Mouse (Mus musculus) hindbrain, embryonic 14.5 days (tissue): ENCODE data around the gene Elf4. TPM values are rescaled to one million over a fixed set of nuclear protein-coding genes. Genes with fewer than 3 reads are reported as not detected.
"Not testable (repeated sequence)": the region's sequence is repeated elsewhere in the genome, so short reads cannot be mapped to it uniquely, and the experiment has no call there.

ENCODE experiments used
- ATAC-seq: fragments of 200-750 bp; cut with Nextera tagmentation; 2 replicates; pipeline ENCODE4 v1.8.0; 2017; ENCODE audit warnings: moderate number of reproducible peaks, mild to moderate bottlenecking, moderate TSS enrichment, moderate library complexity; ENCODE audit not compliant: low FRiP score
- DNase-seq: peaks from one replicate; pipeline ENCODE4 v3.0.0-alpha.2; 2015; ENCODE audit warnings: low spot score
- H3K27ac ChIP-seq: fragments of 300-500 bp; sonication (generic); 2 replicates; pipeline ENCODE4 v1.5.1; 2014; ENCODE audit warnings: mild to moderate bottlenecking, moderate library complexity
- H3K27me3 ChIP-seq: fragments of 300-500 bp; sonication (generic); 2 replicates; pipeline ENCODE4 v1.6.1; 2014; ENCODE audit warnings: mild to moderate bottlenecking, low read length, mixed read lengths; ENCODE audit not compliant: control insufficient read depth, insufficient read depth
- H3K36me3 ChIP-seq: fragments of 300-500 bp; sonication (generic); replicated peaks from 2 replicates; pipeline ENCODE4 v1.6.1; 2014; ENCODE audit not compliant: control insufficient read depth, insufficient read depth
- H3K4me1 ChIP-seq: fragments of 300-500 bp; sonication (generic); replicated peaks from 2 replicates; pipeline ENCODE4 v1.6.1; 2014; ENCODE audit warnings: antibody characterized with exemption, low read length, mixed read lengths; ENCODE audit not compliant: control insufficient read depth, insufficient read depth
- H3K4me2 ChIP-seq: fragments of 300-500 bp; sonication (generic); replicated peaks from 2 replicates; pipeline ENCODE4 v1.6.1; 2014; ENCODE audit warnings: mild to moderate bottlenecking, moderate library complexity
- H3K4me3 ChIP-seq: fragments of 300-500 bp; sonication (generic); replicated peaks from 2 replicates; pipeline ENCODE4 v1.5.1; 2014; ENCODE audit warnings: mild to moderate bottlenecking, low read length
- H3K9ac ChIP-seq: fragments of 300-500 bp; sonication (generic); 2 replicates; pipeline ENCODE4 v1.6.1; 2014
- H3K9me3 ChIP-seq: fragments of 300-500 bp; sonication (generic); 2 replicates; pipeline ENCODE4 v1.6.1; 2016; ENCODE audit warnings: low read length; ENCODE audit not compliant: control insufficient read depth
- WGBS: fragments of 180-500 bp; shearing (Covaris S2); extraction: QIAGEN DNeasy Blood & Tissue Kit; methylation state at CpG from one replicate; pipeline ENCODE4 v1.1.7; 2014; 5-methylcytosine and 5-hydroxymethylcytosine counted together
- polyA plus RNA-seq: library from polyadenylated mRNA; unstranded; fragments of >200 nt; fragmentation: Nextera tagmentation; extraction: Ambion mirVana; gene quantifications from 2 replicates; pipeline ENCODE4 v1.2.1, GENCODE M21; 2014

The Elf4 gene
- polyA plus RNA-seq, 1 experiment from 2014 or later, result 1.2 TPM

DNA sequence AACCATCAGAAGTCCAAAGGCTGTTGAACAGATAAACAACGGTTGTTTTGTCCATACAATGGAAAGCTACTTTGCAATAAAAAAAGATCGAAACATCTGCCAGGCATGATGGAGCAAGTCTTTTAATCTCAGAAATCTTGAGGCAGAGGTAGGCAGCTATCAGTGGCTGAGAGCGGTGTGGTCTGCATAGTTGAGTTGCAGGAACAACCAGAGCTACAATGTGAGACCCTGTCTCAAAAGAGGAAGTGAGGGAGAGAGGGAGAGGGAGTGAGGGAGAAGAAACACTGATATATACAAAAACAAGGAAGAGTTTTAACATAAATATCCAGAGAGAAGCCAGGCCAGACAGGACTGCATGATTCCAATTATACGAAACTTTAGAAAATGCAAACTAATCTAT is 18.3 kb downstream of the Elf4 start:
- 91% methylated on average over 4 of the region's 4 CpGs for WGBS
- H3K4me3 ChIP-seq, result no peak overlapping the region
- ATAC-seq (no peak), DNase-seq (no peak)
- no peak overlapping the region for H3K27ac ChIP-seq
- H3K4me1 ChIP-seq, result no peaks in the 10 kb centered on the region
- no peaks in the 10 kb centered on the region for H3K36me3 ChIP-seq
- H3K9me3 ChIP-seq, result no peaks in the 10 kb centered on the region
- no peaks in the 10 kb centered on the region for H3K27me3 ChIP-seq
- H3K4me2 ChIP-seq, result no peak overlapping the region
- no peak overlapping the region for H3K9ac ChIP-seq

DNA sequence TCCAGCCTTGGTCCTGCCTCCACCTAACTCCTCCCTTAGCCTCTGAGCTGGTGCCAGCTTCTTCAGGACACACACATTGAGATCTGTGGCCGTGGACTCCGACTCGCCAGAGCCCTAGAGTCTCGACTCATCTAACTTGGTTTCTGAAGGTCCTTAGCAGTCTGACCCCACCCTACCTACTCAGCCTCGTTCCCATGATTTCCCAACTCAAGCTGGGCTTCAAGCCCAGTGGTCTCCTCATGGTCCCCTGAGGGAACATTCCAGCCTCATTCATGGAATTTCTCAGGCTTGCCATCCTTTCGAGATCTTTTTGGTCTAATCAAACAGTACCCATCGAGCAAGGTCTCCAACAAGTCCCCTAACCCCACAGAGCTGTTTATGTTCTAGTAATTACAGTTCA is 21.0 kb downstream of the Elf4 start:
- no peaks in the 10 kb centered on the region for H3K4me1 ChIP-seq
- no peak overlapping the region for H3K9ac ChIP-seq
- 84% methylated on average over 7 of the region's 7 CpGs for WGBS
- H3K36me3 ChIP-seq, result no peaks in the 10 kb centered on the region
- no peaks in the 10 kb centered on the region for H3K9me3 ChIP-seq
- no peak for ATAC-seq
- no peak overlapping the region for H3K27ac ChIP-seq
- no peaks in the 10 kb centered on the region for H3K27me3 ChIP-seq
- no peak overlapping the region for H3K4me2 ChIP-seq
- H3K4me3 ChIP-seq, result no peak overlapping the region
- no peak for DNase-seq

DNA sequence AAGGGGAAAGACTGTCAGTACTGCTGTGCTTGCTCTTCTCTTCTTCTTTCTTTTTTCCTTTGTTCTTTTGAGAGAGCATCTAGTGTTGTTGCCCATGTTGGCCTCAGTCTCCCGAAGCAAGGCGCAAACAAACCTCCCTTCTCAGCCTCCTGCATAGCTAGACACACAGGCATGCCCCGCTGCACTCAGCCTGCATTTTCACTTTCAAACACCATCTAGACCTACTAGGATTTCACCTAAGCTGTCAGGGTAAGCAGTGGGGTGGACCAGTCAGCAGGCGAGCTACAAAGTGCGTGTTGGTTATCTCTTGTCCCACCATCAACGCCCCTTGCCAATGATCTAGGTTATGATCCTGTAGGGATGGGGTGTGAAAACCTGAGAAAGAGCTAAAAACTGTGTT is 21.4 kb downstream of the Elf4 start:
- Histone ChIP-seq H3K27me3 (no peaks in the 10 kb centered on the region), H3K36me3 (no peaks in the 10 kb centered on the region), H3K4me3 (no peak overlapping the region), H3K27ac (no peak overlapping the region), H3K9me3 (no peaks in the 10 kb centered on the region), H3K4me2 (no peak overlapping the region), H3K9ac (no peak overlapping the region), H3K4me1 (no peaks in the 10 kb centered on the region)
- 86% methylated on average over 6 of the region's 6 CpGs for whole genome bisulfite sequencing
- no peak for DNase-seq
- ATAC-seq, result no peak

DNA sequence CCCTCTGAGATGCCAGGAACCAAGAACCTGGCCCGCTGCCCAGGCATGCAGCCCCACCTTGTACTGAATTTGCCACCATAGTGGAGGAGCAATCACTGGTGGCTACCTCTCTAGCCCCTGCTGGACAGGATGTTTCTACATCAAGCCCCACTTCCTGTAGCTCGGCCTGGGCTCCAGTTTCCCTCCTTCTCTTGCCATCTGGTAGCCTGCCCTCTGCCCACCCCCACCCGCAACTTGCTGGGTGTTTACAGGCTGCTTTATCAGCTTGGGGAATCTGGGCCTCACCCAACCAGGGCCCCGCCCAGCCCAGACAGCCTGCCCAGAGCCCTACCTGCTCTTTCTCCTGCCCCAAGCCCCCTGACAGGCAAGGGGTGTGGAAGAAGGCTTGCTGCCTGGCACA is 23.9 kb downstream of the Elf4 start:
- no peak overlapping the region for H3K4me2 ChIP-seq
- no peaks in the 10 kb centered on the region for H3K4me1 ChIP-seq
- no peak for ATAC-seq
- H3K4me3 ChIP-seq, result no peak overlapping the region
- WGBS, result 64% methylated on average over 4 of the region's 4 CpGs
- H3K9me3 ChIP-seq, result no peaks in the 10 kb centered on the region
- H3K27ac ChIP-seq, result no peak overlapping the region
- no peaks in the 10 kb centered on the region for H3K27me3 ChIP-seq
- DNase-seq, result no peak
- no peaks in the 10 kb centered on the region for H3K36me3 ChIP-seq
- no peak overlapping the region for H3K9ac ChIP-seq

DNA sequence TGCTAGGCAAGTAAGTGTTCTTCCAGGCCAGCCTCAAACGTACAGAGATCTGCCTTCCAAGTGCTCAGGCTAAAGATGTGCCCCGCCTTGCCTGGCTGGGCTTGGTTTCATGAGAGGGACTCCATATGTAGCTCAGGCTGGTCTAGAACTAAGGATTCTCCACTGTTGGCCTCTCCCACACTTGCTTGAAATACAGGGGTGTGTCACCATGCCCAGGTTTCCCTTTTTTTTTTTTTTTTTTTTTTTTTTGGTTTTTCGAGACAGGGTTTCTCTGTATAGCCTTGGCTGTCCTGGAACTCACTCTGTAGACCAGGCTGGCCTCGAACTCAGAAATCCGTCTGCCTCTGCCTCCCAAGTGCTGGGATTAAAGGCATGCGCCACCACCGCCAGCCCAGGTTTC is 26.9 kb downstream of the Elf4 start:
- 89% methylated on average over 5 of the region's 7 CpGs for WGBS
- not testable (repeated sequence) for H3K36me3 ChIP-seq, H3K4me2 ChIP-seq, H3K27ac ChIP-seq, H3K4me1 ChIP-seq, H3K9ac ChIP-seq, ATAC-seq, H3K9me3 ChIP-seq, H3K4me3 ChIP-seq, DNase-seq, H3K27me3 ChIP-seq

DNA sequence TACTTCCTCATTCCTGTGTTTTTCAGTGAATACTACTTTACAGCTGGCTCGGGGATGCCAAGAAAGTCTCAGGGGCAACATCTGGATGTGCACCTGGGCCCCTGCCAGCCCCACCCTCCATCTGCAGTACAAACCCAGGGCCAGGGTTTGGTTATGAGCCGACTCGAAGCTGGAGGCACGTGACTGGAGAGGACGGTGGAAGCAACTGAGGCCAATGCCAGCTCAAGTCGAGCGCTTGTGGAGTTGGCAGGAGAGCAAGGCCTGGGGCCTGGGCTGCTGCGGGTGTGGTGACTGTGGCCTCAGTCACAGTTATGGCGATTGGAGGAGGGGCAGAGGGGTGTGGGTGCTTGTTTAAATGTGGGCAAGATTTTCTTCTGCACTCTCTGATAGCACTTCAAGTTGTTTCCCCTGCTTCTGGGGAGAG is 27.4 kb downstream of the Elf4 start:
- 76% methylated on average over 9 of the region's 9 CpGs for WGBS
- Histone ChIP-seq H3K36me3 (no peaks in the 10 kb centered on the region), H3K4me1 (no peaks in the 10 kb centered on the region)

DNA sequence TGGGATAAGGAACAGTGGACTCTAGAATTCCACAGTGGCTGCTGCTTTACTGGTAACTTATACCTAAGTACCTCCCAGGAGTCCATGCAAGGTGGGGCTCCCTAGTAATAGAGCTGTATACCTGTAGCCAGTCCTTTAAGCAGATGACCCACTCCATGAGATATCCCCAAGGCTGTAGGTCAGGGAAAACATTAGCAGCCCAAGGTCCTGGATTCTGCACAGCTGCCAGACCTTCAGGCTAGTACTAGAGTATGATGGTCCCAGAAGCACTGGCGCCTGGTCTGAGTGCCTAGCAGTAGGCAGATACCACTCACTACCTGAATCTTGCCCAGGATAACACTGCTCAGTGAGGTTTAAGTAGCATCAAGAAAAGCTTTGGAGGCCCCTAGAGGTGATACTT is 28.7 kb downstream of the Elf4 start:
- no peaks in the 10 kb centered on the region for H3K27me3 ChIP-seq
- 100% methylated on average over 1 of the region's 1 CpGs for WGBS
- ATAC-seq (no peak), DNase-seq (no peak)
- no peak overlapping the region for H3K4me3 ChIP-seq
- no peaks in the 10 kb centered on the region for H3K4me1 ChIP-seq
- no peak overlapping the region for H3K27ac ChIP-seq
- H3K9me3 ChIP-seq, result no peaks in the 10 kb centered on the region
- no peaks in the 10 kb centered on the region for H3K36me3 ChIP-seq
- no peak overlapping the region for H3K4me2 ChIP-seq
- no peak overlapping the region for H3K9ac ChIP-seq

More for the DNA sequence above, 27.4 kb downstream of the Elf4 start:
- ATAC-seq (no peak), DNase-seq (no peak)
- Histone ChIP-seq H3K4me3 (no peak overlapping the region), H3K27ac (no peak overlapping the region), H3K9ac (no peak overlapping the region), H3K27me3 (no peaks in the 10 kb centered on the region), H3K4me2 (no peak overlapping the region), H3K9me3 (no peaks in the 10 kb centered on the region)

DNA sequence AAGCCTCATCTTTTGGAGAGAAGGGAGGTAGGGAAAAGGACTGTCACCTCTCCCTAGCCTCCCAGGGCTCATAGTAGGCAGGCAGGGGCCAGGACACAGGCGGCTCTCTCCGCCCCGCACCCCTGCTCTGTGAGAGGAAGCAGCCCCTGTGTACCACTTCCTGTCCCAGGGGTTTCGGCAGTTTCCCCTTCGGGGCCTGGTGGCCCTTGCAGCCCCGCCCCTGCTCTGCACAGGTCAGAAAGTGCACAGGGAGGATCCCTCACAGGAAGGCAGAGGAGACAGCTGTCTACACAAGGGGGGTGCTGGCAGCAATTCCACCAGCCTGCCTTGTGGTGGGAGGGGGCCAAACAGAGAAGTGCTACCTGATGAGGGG is 29.4 kb downstream of the Elf4 start:
- no peak for ATAC-seq
- WGBS, result 57% methylated on average over 6 of the region's 6 CpGs
- no peaks in the 10 kb centered on the region for H3K4me1 ChIP-seq

DNA sequence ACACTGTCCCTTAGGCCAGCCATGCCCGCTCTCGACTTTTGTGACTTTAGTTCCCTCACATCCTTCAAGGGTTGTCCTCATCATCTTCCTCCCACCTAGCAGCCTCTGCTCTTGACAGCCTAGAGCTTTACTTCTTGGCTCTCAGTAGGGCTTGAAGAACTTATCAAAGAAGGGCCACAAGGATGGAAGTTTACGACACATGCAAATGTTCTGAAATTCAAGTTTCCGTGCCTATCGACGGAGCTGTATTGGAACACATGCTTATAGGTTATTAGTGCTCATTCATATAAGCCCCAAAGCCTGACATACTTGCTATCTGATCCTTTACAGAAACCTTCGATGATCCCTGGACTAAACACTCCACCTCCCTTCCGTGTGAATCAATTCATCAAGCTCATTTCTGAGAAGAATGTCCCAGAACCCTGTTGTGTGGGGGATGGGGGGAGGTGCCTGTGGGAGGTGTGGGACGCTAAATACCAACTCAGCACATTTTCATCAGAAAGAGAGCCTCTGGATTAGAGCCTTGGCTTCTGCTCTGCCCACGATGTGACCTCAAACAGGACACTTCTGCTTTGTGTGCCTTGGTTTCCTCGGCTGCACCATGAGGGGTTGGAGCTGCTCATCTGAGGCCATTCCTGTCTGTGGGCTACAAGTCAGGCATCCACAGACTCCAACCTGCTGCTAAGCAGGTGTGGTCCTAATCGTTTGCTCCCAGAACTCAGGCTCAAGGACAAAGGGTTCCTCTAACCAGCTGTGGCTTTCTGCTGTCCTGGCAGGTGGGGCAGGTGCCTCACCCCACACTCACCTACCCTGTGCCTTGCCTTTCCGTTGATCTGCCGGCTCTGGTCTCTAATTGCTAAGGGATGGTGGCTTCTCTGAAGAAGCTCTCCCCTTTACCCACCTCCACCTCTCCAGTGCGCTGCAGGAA is 30.1 kb downstream of the Elf4 start:
- H3K4me2 ChIP-seq, result no peak overlapping the region
- H3K36me3 ChIP-seq, result no peaks in the 10 kb centered on the region
- no peak overlapping the region for H3K27ac ChIP-seq
- no peaks in the 10 kb centered on the region for H3K9me3 ChIP-seq
- WGBS, result 69% methylated on average over 15 of the region's 15 CpGs
- DNase-seq (no peak), ATAC-seq (no peak)
- H3K4me1 ChIP-seq, result no peaks in the 10 kb centered on the region
- H3K9ac ChIP-seq, result no peak overlapping the region
- no peaks in the 10 kb centered on the region for H3K27me3 ChIP-seq
- no peak overlapping the region for H3K4me3 ChIP-seq

More for the DNA sequence above, 29.4 kb downstream of the Elf4 start:
- no peak for DNase-seq
- H3K27ac ChIP-seq, result no peak overlapping the region
- no peaks in the 10 kb centered on the region for H3K36me3 ChIP-seq
- no peak overlapping the region for H3K9ac ChIP-seq
- H3K27me3 ChIP-seq, result no peaks in the 10 kb centered on the region
- H3K4me3 ChIP-seq, result no peak overlapping the region
- no peak overlapping the region for H3K4me2 ChIP-seq
- H3K9me3 ChIP-seq, result no peaks in the 10 kb centered on the region
